In the genomic region with DNA sequence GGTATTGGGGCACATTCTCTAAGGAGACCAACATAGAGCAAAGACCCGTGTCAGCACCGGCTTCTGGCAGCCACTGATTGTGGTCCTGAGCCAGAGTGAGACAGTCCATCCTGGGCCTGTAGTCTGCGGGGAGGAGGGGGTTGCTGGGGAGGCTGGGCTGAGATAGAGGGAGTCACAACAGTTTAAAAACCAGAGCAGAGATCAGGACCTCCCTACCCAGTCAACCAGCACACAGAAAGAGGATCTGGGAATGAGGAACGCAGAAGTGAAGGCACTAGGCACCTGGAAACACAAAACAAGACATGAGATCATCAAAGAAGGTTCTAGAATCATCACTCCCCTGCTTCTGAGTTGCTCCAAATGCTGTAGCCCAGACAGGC, we compare ENCODE assay signal across 13 mouse cellular contexts.
DNase-seq lines count a peak whose midpoint lies in the region; ATAC-seq lines count a peak whose summit lies in the region.
"Had no signal": no experiment of that assay in that cellular context is flagged by ENCODE, and none has a peak within 500 bp of the region (broad histone marks: within the 10 kb centered on the region; RNA-seq: fewer than 3 reads in every experiment).

No protein-coding gene starts in this region.

- H3K36me3 ChIP-seq in kidney, embryonic 15.5 days = no peaks in the 10 kb centered on the region
- no peaks in the 10 kb centered on the region for H3K36me3 ChIP-seq in embryonic facial prominence, embryonic 11.5 days (replicated peaks; ENCODE audit: control insufficient read depth, insufficient read depth, low read depth, low read length)
- H3K36me3 ChIP-seq in hindbrain, embryonic 10.5 days = no peaks in the 10 kb centered on the region
- H3K36me3 ChIP-seq in midbrain, embryonic 13.5 days = no peaks in the 10 kb centered on the region
- H3K36me3 ChIP-seq in intestine, embryonic 15.5 days = no peaks in the 10 kb centered on the region
- H3K36me3 ChIP-seq: liver, embryonic 13.5 days had no signal

- no peaks in the 10 kb centered on the region for H3K27me3 ChIP-seq in kidney, embryonic 15.5 days
- no peaks in the 10 kb centered on the region for H3K27me3 ChIP-seq in embryonic facial prominence, embryonic 11.5 days (ENCODE audit: control insufficient read depth, insufficient read depth, low read length)
- H3K27me3 ChIP-seq in hindbrain, embryonic 10.5 days (ENCODE audit: insufficient read depth, poor library complexity, severe bottlenecking) = no peaks in the 10 kb centered on the region
- H3K27me3 ChIP-seq in midbrain, embryonic 13.5 days = no peaks in the 10 kb centered on the region
- H3K27me3 ChIP-seq in intestine, embryonic 15.5 days (replicated peaks) = no peaks in the 10 kb centered on the region
- H3K27me3 ChIP-seq: liver, embryonic 13.5 days had no signal

- H3K4me1 ChIP-seq in kidney, embryonic 15.5 days = peaks cover 10% of the 10 kb centered on the region
- H3K4me1 ChIP-seq in embryonic facial prominence, embryonic 11.5 days (ENCODE audit: control insufficient read depth, insufficient read depth, low read length) = peaks cover 4% of the 10 kb centered on the region
- H3K4me1 ChIP-seq in hindbrain, embryonic 10.5 days (replicated peaks) = peaks cover 21% of the 10 kb centered on the region
- H3K4me1 ChIP-seq in midbrain, embryonic 13.5 days (replicated peaks) = peaks cover 14% of the 10 kb centered on the region
- peaks cover 6% of the 10 kb centered on the region; the same call in 1 of the 2 replicates for H3K4me1 ChIP-seq in intestine, embryonic 15.5 days (replicated peaks)
- H3K4me1 ChIP-seq: liver, embryonic 13.5 days had no signal

- H3K9me3 ChIP-seq in kidney, embryonic 15.5 days (replicated peaks) = no peaks in the 10 kb centered on the region
- no peaks in the 10 kb centered on the region for H3K9me3 ChIP-seq in embryonic facial prominence, embryonic 11.5 days (replicated peaks; ENCODE audit: control insufficient read depth, low read length)
- no peaks in the 10 kb centered on the region for H3K9me3 ChIP-seq in hindbrain, embryonic 10.5 days
- H3K9me3 ChIP-seq in midbrain, embryonic 13.5 days = no peaks in the 10 kb centered on the region
- no peaks in the 10 kb centered on the region for H3K9me3 ChIP-seq in intestine, embryonic 15.5 days
- H3K9me3 ChIP-seq: liver, embryonic 13.5 days had no signal

- 35% methylated on average over 4 of the region's 4 CpGs for WGBS in kidney, embryonic 15.5 days
- WGBS in embryonic facial prominence, embryonic 11.5 days = 49% methylated on average over 4 of the region's 4 CpGs
- 63% methylated on average over 4 of the region's 4 CpGs for WGBS in hindbrain, embryonic 10.5 days
- WGBS in midbrain, embryonic 13.5 days = 68% methylated on average over 4 of the region's 4 CpGs
- 74% methylated on average over 4 of the region's 4 CpGs for WGBS in intestine, embryonic 15.5 days

- no peak for DNase-seq in kidney, postnatal 25 days
- DNase-seq in embryonic facial prominence, embryonic 11.5 days (ENCODE audit: low spot score) = no peak
- no peak for DNase-seq in hindbrain, embryonic 10.5 days (ENCODE audit: low spot score)
- no peak for DNase-seq in left cerebral cortex, adult 9 months (ENCODE audit: low spot score in 2 of 2)
- DNase-seq in ovary, adult 18-20 months (ENCODE audit: low spot score) = no peak
- DNase-seq: adrenal gland, adult 8-10 months; cerebellum, adult 8-10 months; kidney, adult 8-10 months; liver, embryonic 13.5 days had no signal

- H3K27ac ChIP-seq in kidney, embryonic 15.5 days = peak overlapping the region; percentile 65
- peak overlapping the region; percentile 86 for H3K27ac ChIP-seq in embryonic facial prominence, embryonic 11.5 days (replicated peaks; ENCODE audit: low read depth, low read length)
- H3K27ac ChIP-seq in hindbrain, embryonic 10.5 days = peak overlapping the region; percentile 83
- H3K27ac ChIP-seq in midbrain, embryonic 13.5 days = peak overlapping the region; percentile 67; the same call in 1 of the 2 replicates
- no peak overlapping the region for H3K27ac ChIP-seq in intestine, embryonic 15.5 days
- H3K27ac ChIP-seq: liver, embryonic 13.5 days had no signal

- peak; percentile 64; the same call in 1 of the 2 replicates for ATAC-seq in kidney, embryonic 15.5 days (replicated peaks; ENCODE audit: low FRiP score)
- peak; percentile 47; the same call in 1 of the 2 replicates for ATAC-seq in embryonic facial prominence, embryonic 11.5 days (replicated peaks; ENCODE audit: insufficient number of reproducible peaks, low FRiP score, low TSS enrichment, low read depth)
- 0 out of 2 replicates have a peak, but pooled peaks have one; percentile 53 for ATAC-seq in midbrain, embryonic 13.5 days
- no peak for ATAC-seq in intestine, embryonic 15.5 days

- H3K4me2 ChIP-seq in kidney, embryonic 15.5 days = peak overlapping the region; percentile 24; the same call in 1 of the 2 replicates
- H3K4me2 ChIP-seq in embryonic facial prominence, embryonic 11.5 days (ENCODE audit: low read depth, low read length) = no peak overlapping the region; the same call in 1 of the 2 replicates
- H3K4me2 ChIP-seq in midbrain, embryonic 13.5 days (replicated peaks) = no peak overlapping the region
- no peak overlapping the region for H3K4me2 ChIP-seq in intestine, embryonic 15.5 days (replicated peaks)
- H3K4me2 ChIP-seq: liver, embryonic 13.5 days had no signal

- no peak overlapping the region for H3K9ac ChIP-seq in kidney, embryonic 15.5 days
- H3K9ac ChIP-seq in embryonic facial prominence, embryonic 11.5 days (replicated peaks; ENCODE audit: low read length) = 0 out of 2 replicates have a peak overlapping the region, but pooled peaks have one; percentile 19
- H3K9ac ChIP-seq in midbrain, embryonic 13.5 days (replicated peaks) = no peak overlapping the region
- H3K9ac ChIP-seq in intestine, embryonic 15.5 days = no peak overlapping the region
- H3K9ac ChIP-seq: liver, embryonic 13.5 days had no signal

- no peak overlapping the region for H3K4me3 ChIP-seq in kidney, embryonic 15.5 days (replicated peaks)
- no peak overlapping the region for H3K4me3 ChIP-seq in embryonic facial prominence, embryonic 11.5 days (ENCODE audit: low read depth, low read length)
- H3K4me3 ChIP-seq in hindbrain, embryonic 10.5 days = no peak overlapping the region
- no peak overlapping the region for H3K4me3 ChIP-seq in midbrain, embryonic 13.5 days (replicated peaks)
- H3K4me3 ChIP-seq in intestine, embryonic 15.5 days (replicated peaks) = no peak overlapping the region
- H3K4me3 ChIP-seq: liver, embryonic 13.5 days; myocyte had no signal
